Mouse (Mus musculus) kidney, postnatal 10 days (tissue): ENCODE results near the gene Lmx1a.

Experiments used
- DNase-seq: peaks from one replicate; pipeline ENCODE4 v3.0.0; 2021; ENCODE audit warnings: mixed read lengths

Gene Lmx1a

GRCm38 (mm10) chr1:167789448-167789847, 100.4 kb downstream of the Lmx1a start:
- DNase-seq, result no peak

GRCm38 (mm10) chr1:167790688-167791087, 101.7 kb downstream of the Lmx1a start:
- no peak for DNase-seq

- DNase-seq, result no peak
These were observed 102.2 kb downstream of the Lmx1a start for GRCm38 (mm10) chr1:167791221-167791620.

GRCm38 (mm10) chr1:167801923-167802322, 112.9 kb downstream of the Lmx1a start:
- DNase-seq, result peak; percentile 14

GRCm38 (mm10) chr1:167802510-167803271, 113.7 kb downstream of the Lmx1a start:
- peak; percentile 35 for DNase-seq

- no peak for DNase-seq
These were observed 114.4 kb downstream of the Lmx1a start for GRCm38 (mm10) chr1:167803351-167803981.

GRCm38 (mm10) chr1:167804836-167805235, 115.8 kb downstream of the Lmx1a start:
- DNase-seq, result no peak

- DNase-seq, result no peak
These were observed 122.1 kb downstream of the Lmx1a start for GRCm38 (mm10) chr1:167811141-167811540.

GRCm38 (mm10) chr1:167815166-167815565, 126.1 kb downstream of the Lmx1a start:
- DNase-seq, result no peak

- no peak for DNase-seq
These were observed 128.0 kb downstream of the Lmx1a start for GRCm38 (mm10) chr1:167817028-167817427.

- no peak for DNase-seq
These were observed 128.6 kb downstream of the Lmx1a start for GRCm38 (mm10) chr1:167817616-167818015.

GRCm38 (mm10) chr1:167820031-167820430, 131.0 kb downstream of the Lmx1a start:
- DNase-seq, result no peak

- no peak for DNase-seq
These were observed 132.1 kb downstream of the Lmx1a start for GRCm38 (mm10) chr1:167821125-167821524.

- DNase-seq, result no peak
These were observed 141.3 kb downstream of the Lmx1a start for GRCm38 (mm10) chr1:167830291-167830690.

GRCm38 (mm10) chr1:167831601-167832000, 142.6 kb downstream of the Lmx1a start:
- no peak for DNase-seq

- no peak for DNase-seq
These were observed 165.8 kb downstream of the Lmx1a start for GRCm38 (mm10) chr1:167854801-167855200.

- no peak for DNase-seq
These were observed 183.0 kb downstream of the Lmx1a start for GRCm38 (mm10) chr1:167872028-167872427.

GRCm38 (mm10) chr1:167874099-167874498, 185.1 kb downstream of the Lmx1a start:
- DNase-seq, result no peak

GRCm38 (mm10) chr1:167877931-167878330, 188.9 kb downstream of the Lmx1a start:
- DNase-seq, result no peak

GRCm38 (mm10) chr1:167878354-167878753, 189.3 kb downstream of the Lmx1a start:
- no peak for DNase-seq

- DNase-seq, result no peak
These were observed 196.7 kb downstream of the Lmx1a start for GRCm38 (mm10) chr1:167885776-167886175.

GRCm38 (mm10) chr1:167888120-167888519, 199.1 kb downstream of the Lmx1a start:
- no peak for DNase-seq

- DNase-seq, result peak; percentile 14
These were observed 199.8 kb downstream of the Lmx1a start for GRCm38 (mm10) chr1:167888816-167889215.

- DNase-seq, result peak; percentile 50
These were observed 207.2 kb downstream of the Lmx1a start for GRCm38 (mm10) chr1:167896234-167896633.
